Mouse (Mus musculus): Measurements from ENCODE around the gene Zbtb4. TPM values are rescaled to one million over a fixed set of nuclear protein-coding genes. Genes with fewer than 3 reads are reported as not detected.
"Not testable (repeated sequence)": the region's sequence is repeated elsewhere in the genome, so short reads cannot be mapped to it uniquely, and the experiment has no call there.

Gene Zbtb4
- 4.4 and 6.9 TPM in 2 replicates for total RNA-seq (2017)

GRCm38 (mm10) chr11:69765221-69766125, at the start of gene Zbtb4:
TSS of gene Zbtb4 (plus strand) at chr11:69765912.
- ATAC-seq (replicated peaks in 1 of 2; ENCODE audit: insufficient read depth in 1 of 2, low FRiP score in 2 of 2, low TSS enrichment in 1 of 2, low read depth in 1 of 2, poor library complexity in 2 of 2, severe bottlenecking in 2 of 2), result 0 out of 4 replicates have a peak, but pooled peaks of 1 of the 2 experiments have one; percentile 13

- ATAC-seq (replicated peaks in 1 of 2; ENCODE audit: insufficient read depth in 1 of 2, low FRiP score in 2 of 2, low TSS enrichment in 1 of 2, low read depth in 1 of 2, poor library complexity in 2 of 2, severe bottlenecking in 2 of 2), result no peak
Observed at GRCm38 (mm10) chr11:69715929-69716328, 49.8 kb upstream of the Zbtb4 start.

GRCm38 (mm10) chr11:69716953-69717352, 48.8 kb upstream of the Zbtb4 start:
- no peak for ATAC-seq (replicated peaks in 1 of 2; ENCODE audit: insufficient read depth in 1 of 2, low FRiP score in 2 of 2, low TSS enrichment in 1 of 2, low read depth in 1 of 2, poor library complexity in 2 of 2, severe bottlenecking in 2 of 2)

GRCm38 (mm10) chr11:69718661-69719060, 47.1 kb upstream of the Zbtb4 start:
- ATAC-seq (replicated peaks in 1 of 2; ENCODE audit: insufficient read depth in 1 of 2, low FRiP score in 2 of 2, low TSS enrichment in 1 of 2, low read depth in 1 of 2, poor library complexity in 2 of 2, severe bottlenecking in 2 of 2), result no peak

- no peak for ATAC-seq (replicated peaks in 1 of 2; ENCODE audit: insufficient read depth in 1 of 2, low FRiP score in 2 of 2, low TSS enrichment in 1 of 2, low read depth in 1 of 2, poor library complexity in 2 of 2, severe bottlenecking in 2 of 2)
Observed at GRCm38 (mm10) chr11:69719423-69719822, 46.3 kb upstream of the Zbtb4 start.

GRCm38 (mm10) chr11:69720852-69721251, 44.9 kb upstream of the Zbtb4 start:
- ATAC-seq (replicated peaks in 1 of 2; ENCODE audit: insufficient read depth in 1 of 2, low FRiP score in 2 of 2, low TSS enrichment in 1 of 2, low read depth in 1 of 2, poor library complexity in 2 of 2, severe bottlenecking in 2 of 2), result no peak

GRCm38 (mm10) chr11:69723074-69723473, 42.6 kb upstream of the Zbtb4 start:
- no peak for ATAC-seq (replicated peaks in 1 of 2; ENCODE audit: insufficient read depth in 1 of 2, low FRiP score in 2 of 2, low TSS enrichment in 1 of 2, low read depth in 1 of 2, poor library complexity in 2 of 2, severe bottlenecking in 2 of 2)

GRCm38 (mm10) chr11:69725951-69726350, 39.8 kb upstream of the Zbtb4 start:
- ATAC-seq (replicated peaks in 1 of 2; ENCODE audit: insufficient read depth in 1 of 2, low FRiP score in 2 of 2, low TSS enrichment in 1 of 2, low read depth in 1 of 2, poor library complexity in 2 of 2, severe bottlenecking in 2 of 2), result no peak

- no peak; a peak in 1 of 4 replicates for ATAC-seq (replicated peaks in 1 of 2; ENCODE audit: insufficient read depth in 1 of 2, low FRiP score in 2 of 2, low TSS enrichment in 1 of 2, low read depth in 1 of 2, poor library complexity in 2 of 2, severe bottlenecking in 2 of 2)
Observed at GRCm38 (mm10) chr11:69729063-69729462, 36.6 kb upstream of the Zbtb4 start.

GRCm38 (mm10) chr11:69731408-69731807, 34.3 kb upstream of the Zbtb4 start:
- ATAC-seq (replicated peaks in 1 of 2; ENCODE audit: insufficient read depth in 1 of 2, low FRiP score in 2 of 2, low TSS enrichment in 1 of 2, low read depth in 1 of 2, poor library complexity in 2 of 2, severe bottlenecking in 2 of 2), result not testable (repeated sequence)

GRCm38 (mm10) chr11:69751635-69752034, 14.1 kb upstream of the Zbtb4 start:
- ATAC-seq (replicated peaks in 1 of 2; ENCODE audit: insufficient read depth in 1 of 2, low FRiP score in 2 of 2, low TSS enrichment in 1 of 2, low read depth in 1 of 2, poor library complexity in 2 of 2, severe bottlenecking in 2 of 2), result no peak

GRCm38 (mm10) chr11:69752686-69753085, 13.0 kb upstream of the Zbtb4 start:
- ATAC-seq (replicated peaks in 1 of 2; ENCODE audit: insufficient read depth in 1 of 2, low FRiP score in 2 of 2, low TSS enrichment in 1 of 2, low read depth in 1 of 2, poor library complexity in 2 of 2, severe bottlenecking in 2 of 2), result no peak

- ATAC-seq (replicated peaks in 1 of 2; ENCODE audit: insufficient read depth in 1 of 2, low FRiP score in 2 of 2, low TSS enrichment in 1 of 2, low read depth in 1 of 2, poor library complexity in 2 of 2, severe bottlenecking in 2 of 2), result no peak
Observed at GRCm38 (mm10) chr11:69754233-69754632, 11.5 kb upstream of the Zbtb4 start.

- ATAC-seq (replicated peaks in 1 of 2; ENCODE audit: insufficient read depth in 1 of 2, low FRiP score in 2 of 2, low TSS enrichment in 1 of 2, low read depth in 1 of 2, poor library complexity in 2 of 2, severe bottlenecking in 2 of 2), result no peak
Observed at GRCm38 (mm10) chr11:69754701-69755100, 11.0 kb upstream of the Zbtb4 start.

GRCm38 (mm10) chr11:69757303-69758089, 8.2 kb upstream of the Zbtb4 start:
- no peak for ATAC-seq (replicated peaks in 1 of 2; ENCODE audit: insufficient read depth in 1 of 2, low FRiP score in 2 of 2, low TSS enrichment in 1 of 2, low read depth in 1 of 2, poor library complexity in 2 of 2, severe bottlenecking in 2 of 2)

GRCm38 (mm10) chr11:69758090-69758456, 7.6 kb upstream of the Zbtb4 start:
- peak; percentile 40 to 56 for ATAC-seq (replicated peaks in 1 of 2; ENCODE audit: insufficient read depth in 1 of 2, low FRiP score in 2 of 2, low TSS enrichment in 1 of 2, low read depth in 1 of 2, poor library complexity in 2 of 2, severe bottlenecking in 2 of 2)

- ATAC-seq (replicated peaks in 1 of 2; ENCODE audit: insufficient read depth in 1 of 2, low FRiP score in 2 of 2, low TSS enrichment in 1 of 2, low read depth in 1 of 2, poor library complexity in 2 of 2, severe bottlenecking in 2 of 2), result peak; percentile 71 to 80
Observed at GRCm38 (mm10) chr11:69758478-69758970, 7.2 kb upstream of the Zbtb4 start, which contains the start of gene Polr2a. TSS of gene Polr2a (minus strand) at chr11:69758637.
